Mouse (Mus musculus) MEL (cell line): Measurements from ENCODE around the gene Large2.

ENCODE experiments used
- BHLHE40 ChIP-seq: IDR thresholded peaks from 2 replicates; pipeline ENCODE4 v1.6.1; 2012; ENCODE audit warnings: low read depth, mild to moderate bottlenecking, inconsistent platforms, low read length, improper control_type of control experiment, borderline replicate concordance
- CTCF ChIP-seq, 3 experiments: IDR thresholded peaks in 2 of 3; conservative IDR thresholded peaks in 1 of 3; 2 replicates each; pipeline ENCODE4 v1.5.1; 2011 to 2012; ENCODE audit warnings: low read length in 3 of 3, low read depth in 2 of 3, mild to moderate bottlenecking in 2 of 3, improper control_type of control experiment in 1 of 3, inconsistent platforms in 1 of 3, mixed read lengths in 1 of 3, moderate library complexity in 1 of 3; ENCODE audit not compliant: control insufficient read depth in 1 of 3, insufficient read depth in 1 of 3, poor library complexity in 1 of 3, severe bottlenecking in 1 of 3
- E2F4 ChIP-seq: IDR thresholded peaks from 2 replicates; pipeline ENCODE4 v1.6.1; 2011; ENCODE audit warnings: low read depth, low read length, improper control_type of control experiment, borderline replicate concordance
- GATA1 ChIP-seq: IDR thresholded peaks from 2 replicates; pipeline ENCODE4 v1.6.1; 2011; ENCODE audit warnings: low read depth, low read length, improper control_type of control experiment
- MAX ChIP-seq: IDR thresholded peaks from 2 replicates; pipeline ENCODE4 v1.6.1; 2011; ENCODE audit warnings: low read length, improper control_type of control experiment
- POLR2A ChIP-seq, 2 experiments: IDR thresholded peaks; 2 replicates each; pipeline ENCODE4 v1.6.1; 2011 to 2012; ENCODE audit warnings: low read length in 2 of 2, mild to moderate bottlenecking in 2 of 2, control low read depth in 1 of 2, improper control_type of control experiment in 1 of 2, low read depth in 1 of 2, moderate library complexity in 1 of 2; ENCODE audit not compliant: control insufficient read depth in 1 of 2, insufficient read depth in 1 of 2, poor library complexity in 1 of 2
- TAL1 ChIP-seq: IDR thresholded peaks from 2 replicates; pipeline ENCODE4 v1.6.1; 2012; ENCODE audit warnings: mild to moderate bottlenecking, inconsistent platforms, low read length, moderate library complexity, mixed read lengths
- TBP ChIP-seq: IDR thresholded peaks from 2 replicates; pipeline ENCODE4 v1.8.0; 2011; ENCODE audit warnings: low read depth, low read length, improper control_type of control experiment

DNA sequence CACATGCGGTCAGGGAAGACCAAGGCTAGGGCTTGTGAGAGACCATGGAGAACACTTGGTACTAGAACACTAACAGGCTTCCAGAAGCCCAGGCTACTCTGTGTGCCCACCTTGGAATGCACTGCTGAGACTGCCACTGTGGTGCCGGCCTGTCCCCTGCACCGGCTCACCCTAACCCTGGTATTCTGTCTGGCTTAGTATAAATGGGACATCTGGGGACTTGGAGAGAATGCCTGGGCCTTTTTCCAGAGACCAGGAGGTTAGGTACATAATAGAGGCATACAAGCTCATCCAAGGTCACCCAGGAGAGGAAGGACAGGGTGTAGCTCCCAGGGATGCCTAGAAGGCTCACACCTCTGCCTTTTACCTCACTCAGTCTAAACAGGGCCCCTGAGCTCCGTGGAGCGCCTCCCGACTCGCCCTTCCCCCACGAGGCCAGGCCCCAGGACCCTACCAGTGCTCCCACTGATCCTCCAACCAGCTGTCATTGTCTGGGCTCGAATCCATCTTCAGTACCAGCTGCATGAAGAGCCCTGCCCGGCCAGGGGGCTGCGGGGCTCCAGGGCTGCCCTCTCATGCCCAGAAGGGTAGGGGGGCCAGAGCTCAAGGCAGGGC, 17.1 kb upstream of the Large2 start:
- TF ChIP-seq TAL1, result no peak
- TF ChIP-seq CTCF (IDR thresholded peaks at IDR 0.05 in 2 of 3, conservative IDR thresholded peaks at IDR 0.05 in 1 of 3; ENCODE audit: control insufficient read depth in 1 of 3, insufficient read depth in 1 of 3, low read depth in 2 of 3, low read length in 3 of 3, poor library complexity in 1 of 3, severe bottlenecking in 1 of 3), result no peak
- no peak for TF ChIP-seq MAX
- no peak for TF ChIP-seq TBP
- no peak for TF ChIP-seq BHLHE40
- TF ChIP-seq POLR2A (IDR thresholded peaks at IDR 0.05; ENCODE audit: control insufficient read depth in 1 of 2, insufficient read depth in 1 of 2, low read depth in 1 of 2, low read length in 2 of 2, poor library complexity in 1 of 2), result no peak
- no peak for TF ChIP-seq GATA1
- TF ChIP-seq E2F4, result no peak
